Mouse (Mus musculus): ENCODE measurements around the gene Cdkn2d.

- TF ChIP-seq CTCF (IDR thresholded peaks at IDR 0.05; ENCODE audit: control insufficient read depth, insufficient read depth, insufficient replicate concordance, low read depth, low read length) (no peak), POLR2A (IDR thresholded peaks at IDR 0.05; ENCODE audit: control insufficient read depth, low read depth, low read length) (no peak)
These were observed 13.4 kb downstream of the Cdkn2d start for GRCm38 (mm10) chr9:21277776-21278175.

All from testis, adult 2 months (tissue).